Mouse (Mus musculus) stomach, postnatal 0 days (tissue): ENCODE data around the gene Foxr1.

ENCODE experiments used
- CTCF ChIP-seq: IDR thresholded peaks from 2 replicates; pipeline ENCODE4 v1.5.1; 2016; ENCODE audit warnings: antibody characterized with exemption, low read depth, mild to moderate bottlenecking, moderate library complexity
- EP300 ChIP-seq: optimal IDR thresholded peaks from 2 replicates; pipeline ENCODE3; 2016; ENCODE audit warnings: antibody characterized with exemption

GRCm38 (mm10) chr9:44391466-44391865, 49.5 kb downstream of the Foxr1 start:
- peak; percentile 90 for TF ChIP-seq CTCF
- TF ChIP-seq EP300 = no peak
